Mouse (Mus musculus) G1E-ER4 (cell line): ENCODE measurements around the gene Nat9. TPM values are rescaled to one million over a fixed set of nuclear protein-coding genes. Genes with fewer than 3 reads are reported as not detected.

Source experiments
- GATA1 ChIP-seq: IDR thresholded peaks from one replicate; pipeline ENCODE4 v1.8.0; 2012; ENCODE audit warnings: low read length, inconsistent platforms
- polyA plus RNA-seq: library from polyadenylated mRNA; stranded (reverse); fragments of >175 nt; gene quantifications from 2 replicates; pipeline ENCODE4 v1.2.3, GENCODE M21; 2012

Nat9 gene
- polyA plus RNA-seq: 33.7 and 35.0 TPM in 2 replicates

DNA sequence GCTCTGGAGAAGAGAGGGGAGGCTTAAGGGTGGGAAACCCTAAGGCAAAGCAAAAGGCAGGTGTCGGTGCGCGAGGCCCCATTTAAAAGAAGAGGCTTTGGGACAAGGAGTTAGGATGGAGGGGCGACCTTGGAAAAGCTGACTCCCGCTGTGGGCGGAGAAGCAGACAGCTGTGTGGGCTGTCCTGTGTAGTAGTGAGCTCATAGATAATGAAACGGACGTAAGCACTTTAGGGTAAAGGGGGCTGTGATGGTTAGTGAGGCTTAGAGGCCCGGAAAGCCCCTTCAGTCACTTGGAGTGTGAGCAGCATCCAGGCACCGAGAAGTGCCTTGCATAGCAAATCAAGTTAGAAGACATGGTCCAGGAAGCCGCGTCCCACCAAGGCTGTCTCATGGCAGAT lies at the start of gene Nat9:
TSS of gene Nat9 (minus strand) at position 167 of the 400 bp plus-strand sequence.
- TF ChIP-seq GATA1: no peak

DNA sequence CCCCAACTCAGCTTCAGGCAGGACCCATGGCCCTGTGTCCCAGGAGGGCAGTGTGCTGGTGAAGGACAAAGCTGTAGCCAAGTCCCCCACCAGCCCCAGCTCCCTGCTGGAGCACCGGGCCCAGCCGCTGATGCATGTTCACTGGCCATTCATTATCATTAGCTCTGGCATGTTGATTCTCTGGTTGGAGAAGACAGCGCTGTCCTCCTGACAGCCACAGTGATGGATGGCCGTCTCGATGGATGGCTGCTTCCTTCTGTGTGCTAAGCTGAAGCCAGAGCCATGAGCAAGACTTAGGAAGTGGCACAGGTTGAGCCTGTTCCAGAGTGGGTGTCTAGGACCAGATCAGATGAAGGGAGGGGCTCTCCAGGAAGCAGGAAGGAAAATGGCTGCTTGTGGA lies 48.9 kb upstream of the Nat9 start:
- no peak for TF ChIP-seq GATA1

GRCm38 (mm10) chr11:115234320-115235044 lies 46.8 kb upstream of the Nat9 start:
- no peak for TF ChIP-seq GATA1

DNA sequence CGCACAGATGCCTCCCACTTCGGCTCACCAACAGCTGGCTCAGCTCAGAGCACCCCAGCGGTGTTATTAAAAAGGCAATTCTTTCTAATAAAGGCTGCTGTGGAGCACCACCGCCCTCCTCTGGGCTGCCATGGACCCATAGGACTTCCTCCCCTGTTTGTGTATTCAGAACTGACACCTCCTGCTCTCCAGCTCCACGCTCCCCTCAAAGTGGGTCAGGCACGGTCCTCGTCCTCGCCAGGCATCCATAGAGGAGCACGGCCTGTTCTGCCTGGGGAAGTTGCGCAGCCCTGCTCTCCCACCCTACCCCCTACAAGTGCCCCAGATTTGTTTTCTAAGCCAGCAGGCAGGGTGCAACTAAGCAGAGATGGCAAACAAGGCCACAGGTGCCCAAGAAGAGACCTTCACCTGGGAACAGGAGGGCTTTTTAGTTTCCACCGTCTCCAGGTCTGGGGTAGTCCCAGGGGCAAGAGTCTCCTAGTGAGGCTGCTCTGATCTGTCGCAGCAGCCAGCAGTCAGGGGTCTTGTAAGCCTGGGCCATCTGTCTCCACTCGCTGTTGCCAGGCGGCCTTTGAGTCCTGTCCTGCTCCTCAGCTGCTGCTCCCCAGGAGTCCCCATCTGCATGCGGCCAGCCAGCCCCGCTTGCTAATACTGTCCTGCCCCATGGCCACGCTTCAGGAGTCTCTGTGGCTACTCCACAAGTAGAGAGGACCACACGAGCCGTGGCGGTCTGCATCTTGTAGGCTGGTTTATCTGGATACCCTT lies 46.0 kb upstream of the Nat9 start:
- no peak for TF ChIP-seq GATA1

DNA sequence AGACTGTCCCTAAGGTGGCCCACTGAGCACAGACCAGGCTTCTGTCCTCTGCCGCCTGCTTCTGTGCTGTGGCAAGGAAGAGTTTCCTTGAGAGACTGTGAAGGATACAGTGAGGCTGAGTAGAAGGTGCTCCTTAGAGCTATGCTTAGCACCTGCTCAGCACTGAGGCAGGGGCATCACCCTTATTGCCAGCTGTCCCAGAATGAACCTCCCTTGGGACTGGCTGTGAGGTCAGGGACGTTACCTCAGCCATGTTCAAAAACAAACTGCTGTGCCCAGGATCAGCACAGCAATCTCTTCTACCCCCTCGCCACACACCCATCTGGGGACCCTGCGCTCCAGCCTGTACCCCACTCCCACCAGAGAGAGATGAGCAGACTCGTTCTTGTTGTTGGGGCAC lies 45.2 kb upstream of the Nat9 start:
- no peak for TF ChIP-seq GATA1

DNA sequence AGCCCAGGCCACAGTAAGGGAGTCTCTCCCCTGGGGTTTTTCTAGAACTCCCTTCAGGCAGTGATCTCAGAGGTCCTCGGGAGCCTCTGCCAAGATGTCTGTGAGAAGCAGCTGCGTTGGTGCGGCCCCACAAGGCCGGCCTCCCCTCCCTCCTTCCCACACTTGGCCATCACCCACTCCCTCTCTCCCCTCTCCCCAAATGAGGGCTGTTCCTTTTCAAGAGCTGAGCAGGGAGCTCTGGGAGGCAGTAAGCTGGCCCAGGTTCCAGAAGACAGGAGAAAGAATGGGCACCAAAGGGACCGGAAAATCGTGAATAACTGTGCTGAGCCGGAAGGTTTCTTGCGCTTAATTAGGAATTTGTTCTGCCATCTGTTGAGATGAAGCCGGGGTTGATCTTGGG lies 44.3 kb upstream of the Nat9 start:
- no peak for TF ChIP-seq GATA1

DNA sequence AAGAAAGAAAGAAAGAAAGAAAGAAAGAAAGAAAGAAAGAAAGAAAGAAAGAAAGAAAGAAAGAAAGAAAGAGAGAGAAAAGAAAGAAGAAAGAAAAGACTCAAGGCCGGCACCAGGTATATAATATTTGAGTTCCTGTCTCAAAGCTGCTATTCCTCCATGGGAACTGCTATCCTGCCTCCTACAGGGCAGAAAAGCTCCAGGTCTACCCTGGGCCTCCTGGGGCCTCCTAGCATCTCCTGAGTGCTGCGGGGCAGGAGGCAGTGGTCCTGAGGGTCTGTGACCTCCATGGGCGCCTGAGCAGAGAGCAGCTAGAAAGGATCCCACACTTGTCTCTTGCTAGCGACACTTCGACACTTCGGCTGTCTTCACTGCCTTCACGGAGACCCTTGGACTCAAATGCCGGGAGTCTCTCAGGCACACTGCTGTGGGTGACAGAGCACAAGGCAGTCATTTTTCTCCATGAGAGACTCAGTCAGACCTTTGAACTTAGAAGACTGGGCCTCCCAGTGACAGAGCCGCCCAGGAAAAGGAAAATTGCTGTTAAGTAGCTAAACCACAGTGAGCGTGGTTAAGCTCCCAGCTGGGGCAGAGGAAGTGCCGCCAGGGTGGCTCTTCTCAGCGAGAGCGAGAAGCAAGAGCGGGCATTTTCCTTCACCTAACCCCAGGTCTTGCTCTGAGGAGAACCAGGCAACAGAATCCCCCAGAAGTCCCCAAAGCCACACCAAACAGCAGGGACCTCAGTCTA lies 43.7 kb upstream of the Nat9 start:
- TF ChIP-seq GATA1: no peak

- no peak for TF ChIP-seq GATA1
Observed at GRCm38 (mm10) chr11:115229021-115229930, 41.6 kb upstream of the Nat9 start.

DNA sequence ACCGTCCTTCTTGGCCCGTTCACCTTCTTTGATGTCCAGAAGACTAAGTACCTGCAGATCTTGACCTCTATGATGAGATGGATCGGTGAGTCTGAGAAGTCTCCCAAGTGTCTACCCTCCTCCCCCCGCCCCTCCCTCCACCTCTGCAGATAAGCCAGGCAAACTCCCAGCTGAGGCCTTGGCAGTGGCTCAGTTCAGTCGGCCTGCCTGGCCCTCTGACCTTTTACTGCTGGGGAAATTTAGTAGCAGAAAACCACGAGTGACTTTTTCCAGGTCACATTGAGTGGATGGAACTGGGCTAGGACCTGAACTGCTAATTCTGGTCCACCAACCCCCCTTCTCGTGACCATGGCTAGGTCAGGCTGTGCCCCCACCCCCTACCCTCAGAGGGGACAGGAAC lies 40.8 kb upstream of the Nat9 start:
- TF ChIP-seq GATA1: no peak

- TF ChIP-seq GATA1: no peak
Observed at GRCm38 (mm10) chr11:115227640-115228039, 40.0 kb upstream of the Nat9 start.

DNA sequence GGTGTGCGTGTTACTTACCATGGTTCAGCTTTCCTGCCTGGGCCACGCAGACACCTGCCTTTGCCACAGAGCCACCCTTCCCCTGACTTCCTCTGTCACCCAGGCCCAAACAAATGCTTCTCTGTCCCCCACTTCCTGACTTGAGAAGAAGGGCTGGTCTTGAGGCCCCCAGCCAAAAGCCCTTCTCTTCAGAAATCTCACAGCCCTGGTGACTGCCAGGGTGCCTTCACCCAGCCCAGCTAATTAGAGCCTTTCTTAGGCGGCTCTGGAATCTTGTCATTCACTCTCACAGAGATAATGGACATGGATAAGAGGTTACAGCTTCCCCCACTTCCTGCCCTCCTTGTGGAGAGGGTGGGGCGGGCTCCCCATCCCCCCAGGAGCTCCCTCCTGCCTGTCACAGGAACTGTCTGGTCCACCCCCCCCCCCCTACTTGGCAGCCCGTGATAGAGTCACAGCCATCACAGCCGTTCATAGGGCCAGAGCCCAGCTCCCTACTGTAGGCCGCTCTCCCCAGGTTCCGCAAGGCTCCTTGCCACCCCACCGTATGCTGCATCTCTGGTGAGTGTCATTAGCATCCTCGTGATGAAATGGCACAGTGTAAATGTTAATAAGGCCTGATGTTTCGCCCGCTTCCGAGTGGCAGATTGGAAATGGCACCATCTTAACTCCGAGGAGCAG lies 39.3 kb upstream of the Nat9 start:
- no peak for TF ChIP-seq GATA1

GRCm38 (mm10) chr11:115225301-115225700 lies 37.6 kb upstream of the Nat9 start:
- no peak for TF ChIP-seq GATA1

- TF ChIP-seq GATA1: no peak
Observed at GRCm38 (mm10) chr11:115224889-115225288, 37.2 kb upstream of the Nat9 start.

DNA sequence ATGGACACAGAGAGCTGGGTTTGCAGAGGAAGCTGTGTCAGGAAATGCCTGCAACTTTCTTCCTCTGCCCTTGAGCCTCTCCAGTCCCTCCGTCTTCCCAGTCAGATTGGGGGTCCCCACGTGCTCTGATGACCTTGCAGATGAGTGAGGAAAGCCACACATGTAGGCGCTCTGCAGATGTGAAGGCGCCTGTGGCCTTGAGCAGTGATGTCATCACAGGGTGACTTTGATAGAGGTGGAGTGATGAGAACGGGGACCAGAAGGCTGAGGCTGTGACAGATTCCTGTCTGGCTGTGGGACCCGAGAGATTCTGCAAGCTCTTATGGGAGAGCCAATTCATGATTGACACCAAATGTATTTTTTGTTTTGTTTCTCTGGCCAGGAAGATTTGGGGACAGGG lies 36.2 kb upstream of the Nat9 start:
- no peak for TF ChIP-seq GATA1

DNA sequence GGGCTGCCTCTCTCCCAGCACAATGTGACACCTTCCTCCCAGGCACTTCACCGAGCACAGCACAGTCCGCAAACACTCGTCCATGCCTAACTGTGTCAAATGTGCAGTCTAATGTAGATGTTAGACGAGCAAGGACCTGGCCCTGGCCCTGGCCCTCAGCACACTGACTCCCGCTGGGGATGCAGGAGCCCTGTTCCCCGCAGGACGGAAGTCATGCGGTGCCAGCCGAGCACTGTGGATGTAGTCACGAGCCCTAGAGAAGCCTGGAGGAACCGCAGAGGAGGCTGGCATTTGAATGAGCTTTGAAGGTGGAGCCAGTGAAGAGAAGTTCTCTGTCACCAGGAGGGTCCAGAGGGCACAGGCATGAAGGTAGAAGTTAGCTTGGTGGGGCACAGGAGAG lies 35.8 kb upstream of the Nat9 start:
- TF ChIP-seq GATA1: no peak

DNA sequence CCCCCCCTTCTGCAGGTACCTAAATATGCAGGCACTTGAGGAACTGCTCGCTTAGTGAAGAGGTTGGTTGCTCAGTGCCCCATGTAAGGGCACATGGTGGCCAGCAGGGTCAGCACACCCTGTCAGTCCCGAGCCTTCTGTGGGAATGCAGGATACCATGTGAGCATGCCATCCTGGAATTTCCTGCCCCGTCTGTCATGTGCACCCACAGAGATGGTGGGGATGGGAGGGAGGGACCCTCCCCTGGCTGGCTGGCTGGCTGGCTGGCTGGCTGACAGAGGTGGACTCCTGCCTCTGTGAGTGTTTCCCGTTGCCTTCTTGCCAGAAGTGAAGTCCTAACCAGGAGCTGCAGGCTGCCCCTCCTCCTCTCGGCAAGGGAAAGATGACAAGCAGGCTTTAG lies 34.9 kb upstream of the Nat9 start:
- no peak for TF ChIP-seq GATA1
